Comparison of ENCODE assay signal across 18 mouse cellular contexts in genomic region chr6:145923594-145923993, GRCm38 (mm10).
"Had no signal": no experiment of that assay in that cellular context is flagged by ENCODE, and none has a peak within 500 bp of the region (broad histone marks: within the 10 kb centered on the region; RNA-seq: fewer than 3 reads in every experiment).

No protein-coding gene starts in this region.

- H3K4me1 ChIP-seq: midbrain, embryonic 10.5 days; midbrain, embryonic 13.5 days; neural tube, embryonic 13.5 days; neural tube, embryonic 15.5 days had no signal

- H3K4me2 ChIP-seq: lung, embryonic 14.5 days; midbrain, embryonic 13.5 days; neural tube, embryonic 13.5 days; neural tube, embryonic 15.5 days had no signal

- H3K4me3 ChIP-seq: midbrain, embryonic 10.5 days; midbrain, embryonic 13.5 days; myocyte; neural tube, embryonic 13.5 days; neural tube, embryonic 15.5 days had no signal

- H3K27me3 ChIP-seq: midbrain, embryonic 13.5 days; neural tube, embryonic 13.5 days; neural tube, embryonic 15.5 days had no signal

- H3K9me3 ChIP-seq: midbrain, embryonic 10.5 days; midbrain, embryonic 13.5 days; neural tube, embryonic 13.5 days; neural tube, embryonic 15.5 days had no signal

- H3K27ac ChIP-seq: liver, embryonic 14.5 days; midbrain, embryonic 10.5 days; midbrain, embryonic 13.5 days; neural tube, embryonic 13.5 days; neural tube, embryonic 15.5 days had no signal

- H3K36me3 ChIP-seq: midbrain, embryonic 10.5 days; midbrain, embryonic 13.5 days; neural tube, embryonic 13.5 days; neural tube, embryonic 15.5 days had no signal

- ATAC-seq: midbrain, embryonic 13.5 days; midbrain, embryonic 16.5 days had no signal

- H3K9ac ChIP-seq: liver, embryonic 14.5 days; lung, embryonic 14.5 days; midbrain, embryonic 13.5 days; neural tube, embryonic 13.5 days; neural tube, embryonic 15.5 days had no signal

- DNase-seq: lung, adult 18-20 months; lung, embryonic 14.5 days; lung, postnatal 10 days; lung, postnatal 4 days; retina, postnatal 1 day; right cerebral cortex, postnatal 25 days; right cerebral cortex, postnatal 4 days; spleen, adult 18-20 months; thymus, adult 18-20 months; thymus, postnatal 14 days; thymus, postnatal 4 days had no signal
